Mouse (Mus musculus): Measurements from ENCODE around the gene Auts2. TPM values are rescaled to one million over a fixed set of nuclear protein-coding genes. Genes with fewer than 3 reads are reported as not detected.

Auts2 gene
- polyA plus RNA-seq, 1 experiment from 2014 or later: 80.6 TPM

GRCm38 (mm10) chr5:132438414-132438813, 104.7 kb downstream of the Auts2 start:
- no peak overlapping the region for H3K27ac ChIP-seq (replicated peaks)
- H3K27me3 ChIP-seq: no peaks in the 10 kb centered on the region
- no peak overlapping the region for H3K4me2 ChIP-seq (replicated peaks)
- WGBS: 42% methylated on average over 4 of the region's 4 CpGs
- peaks cover 45% of the 10 kb centered on the region for H3K4me1 ChIP-seq
- H3K9me3 ChIP-seq: no peaks in the 10 kb centered on the region
- ATAC-seq (ENCODE audit: low FRiP score, low read depth): no peak
- no peaks in the 10 kb centered on the region for H3K36me3 ChIP-seq
- no peak overlapping the region for H3K4me3 ChIP-seq
- no peak overlapping the region for H3K9ac ChIP-seq (replicated peaks)

DNA sequence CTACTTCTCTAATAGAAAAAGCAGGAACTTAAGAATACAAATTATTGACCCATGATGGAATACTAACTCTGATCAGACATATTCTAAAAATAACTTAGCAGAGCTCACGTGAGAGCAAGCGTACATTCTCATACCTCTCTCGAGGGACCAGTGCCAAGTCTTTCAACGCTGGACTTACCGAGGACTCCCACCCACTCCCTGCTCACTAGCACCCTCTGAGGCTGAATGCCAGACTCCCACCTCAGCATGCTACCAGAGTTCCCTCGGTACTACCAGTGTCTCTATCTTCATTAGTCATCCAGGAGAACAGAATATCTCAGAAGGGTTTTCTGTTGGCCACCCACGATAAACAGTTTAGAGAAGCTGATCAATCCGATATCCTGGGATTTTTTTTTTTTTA, 105.2 kb downstream of the Auts2 start:
- peaks cover 43% of the 10 kb centered on the region for H3K4me1 ChIP-seq
- WGBS: 70% methylated on average over 8 of the region's 8 CpGs

GRCm38 (mm10) chr5:132437478-132437877, 105.7 kb downstream of the Auts2 start:
- H3K9me3 ChIP-seq: no peaks in the 10 kb centered on the region
- ATAC-seq (ENCODE audit: low FRiP score, low read depth): no peak
- H3K4me1 ChIP-seq: peaks cover 38% of the 10 kb centered on the region
- H3K27ac ChIP-seq (replicated peaks): no peak overlapping the region
- H3K9ac ChIP-seq (replicated peaks): no peak overlapping the region
- H3K27me3 ChIP-seq: no peaks in the 10 kb centered on the region
- H3K4me2 ChIP-seq (replicated peaks): no peak overlapping the region
- WGBS: 94% methylated on average over 8 of the region's 8 CpGs
- no peaks in the 10 kb centered on the region for H3K36me3 ChIP-seq
- H3K4me3 ChIP-seq: no peak overlapping the region

More for the DNA sequence above, 105.2 kb downstream of the Auts2 start:
- no peak overlapping the region for H3K27ac ChIP-seq (replicated peaks)
- no peak overlapping the region for H3K9ac ChIP-seq (replicated peaks)
- no peak overlapping the region for H3K4me2 ChIP-seq (replicated peaks)
- no peak overlapping the region for H3K4me3 ChIP-seq
- no peaks in the 10 kb centered on the region for H3K9me3 ChIP-seq
- H3K27me3 ChIP-seq: no peaks in the 10 kb centered on the region
- no peak for ATAC-seq (ENCODE audit: low FRiP score, low read depth)
- no peaks in the 10 kb centered on the region for H3K36me3 ChIP-seq

DNA sequence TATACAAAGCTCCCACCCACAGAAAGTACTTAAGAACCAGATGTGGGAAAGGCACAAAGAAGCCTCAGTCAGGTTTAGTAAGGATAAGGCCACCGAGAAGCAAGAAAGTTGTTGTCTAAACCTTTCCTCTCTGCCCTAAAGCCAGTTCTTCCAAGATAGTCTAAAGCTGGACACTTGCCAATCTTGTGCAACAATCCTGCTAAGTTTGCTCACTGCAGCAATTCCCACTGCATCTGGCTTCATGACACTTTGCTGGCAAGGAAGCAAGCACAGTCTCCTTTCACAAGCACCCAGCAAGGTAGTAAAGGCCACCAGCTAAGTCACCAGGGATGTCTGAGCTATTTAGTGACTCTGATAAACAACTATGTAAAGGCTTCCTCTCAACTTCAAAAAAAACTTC, 106.2 kb downstream of the Auts2 start:
- no peaks in the 10 kb centered on the region for H3K36me3 ChIP-seq
- H3K4me2 ChIP-seq (replicated peaks): no peak overlapping the region
- H3K27ac ChIP-seq (replicated peaks): no peak overlapping the region
- no peaks in the 10 kb centered on the region for H3K9me3 ChIP-seq
- WGBS: 91% methylated on average over 1 of the region's 1 CpGs
- no peaks in the 10 kb centered on the region for H3K27me3 ChIP-seq
- no peak overlapping the region for H3K9ac ChIP-seq (replicated peaks)
- H3K4me3 ChIP-seq: no peak overlapping the region
- H3K4me1 ChIP-seq: peaks cover 36% of the 10 kb centered on the region
- no peak for ATAC-seq (ENCODE audit: low FRiP score, low read depth)

DNA sequence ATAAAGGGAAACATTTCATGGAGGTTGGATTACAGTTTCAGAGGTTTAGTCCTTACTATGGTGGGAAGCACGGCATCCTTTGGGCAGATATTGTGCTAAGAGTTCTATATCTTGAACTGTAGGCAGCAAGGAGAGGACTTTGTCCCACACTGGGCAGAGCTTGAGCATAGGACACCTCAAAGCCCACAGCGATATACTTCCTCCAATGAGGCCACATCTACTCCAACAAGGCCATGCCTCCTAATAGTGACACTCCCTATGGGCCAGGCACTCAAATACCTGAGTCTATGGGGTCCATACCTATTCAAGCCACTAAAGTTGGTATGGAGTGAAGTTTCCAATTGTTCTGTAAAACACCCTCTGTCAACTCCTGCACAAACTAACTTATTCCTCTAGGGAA, 106.7 kb downstream of the Auts2 start:
- 100% methylated on average over 2 of the region's 2 CpGs for WGBS
- Histone ChIP-seq H3K9me3 (no peaks in the 10 kb centered on the region), H3K4me3 (no peak overlapping the region), H3K27ac (replicated peaks) (no peak overlapping the region), H3K4me1 (peaks cover 36% of the 10 kb centered on the region), H3K27me3 (no peaks in the 10 kb centered on the region), H3K36me3 (no peaks in the 10 kb centered on the region), H3K4me2 (replicated peaks) (no peak overlapping the region), H3K9ac (replicated peaks) (no peak overlapping the region)
- ATAC-seq (ENCODE audit: low FRiP score, low read depth): no peak

GRCm38 (mm10) chr5:132435401-132435800, 107.7 kb downstream of the Auts2 start:
- H3K4me3 ChIP-seq: no peak overlapping the region
- H3K27me3 ChIP-seq: no peaks in the 10 kb centered on the region
- ATAC-seq (ENCODE audit: low FRiP score, low read depth): no peak
- WGBS: 55% methylated on average over 5 of the region's 5 CpGs
- H3K9me3 ChIP-seq: no peaks in the 10 kb centered on the region
- no peak overlapping the region for H3K9ac ChIP-seq (replicated peaks)
- H3K4me1 ChIP-seq: peaks cover 32% of the 10 kb centered on the region
- H3K27ac ChIP-seq (replicated peaks): no peak overlapping the region
- no peaks in the 10 kb centered on the region for H3K36me3 ChIP-seq
- H3K4me2 ChIP-seq (replicated peaks): no peak overlapping the region

DNA sequence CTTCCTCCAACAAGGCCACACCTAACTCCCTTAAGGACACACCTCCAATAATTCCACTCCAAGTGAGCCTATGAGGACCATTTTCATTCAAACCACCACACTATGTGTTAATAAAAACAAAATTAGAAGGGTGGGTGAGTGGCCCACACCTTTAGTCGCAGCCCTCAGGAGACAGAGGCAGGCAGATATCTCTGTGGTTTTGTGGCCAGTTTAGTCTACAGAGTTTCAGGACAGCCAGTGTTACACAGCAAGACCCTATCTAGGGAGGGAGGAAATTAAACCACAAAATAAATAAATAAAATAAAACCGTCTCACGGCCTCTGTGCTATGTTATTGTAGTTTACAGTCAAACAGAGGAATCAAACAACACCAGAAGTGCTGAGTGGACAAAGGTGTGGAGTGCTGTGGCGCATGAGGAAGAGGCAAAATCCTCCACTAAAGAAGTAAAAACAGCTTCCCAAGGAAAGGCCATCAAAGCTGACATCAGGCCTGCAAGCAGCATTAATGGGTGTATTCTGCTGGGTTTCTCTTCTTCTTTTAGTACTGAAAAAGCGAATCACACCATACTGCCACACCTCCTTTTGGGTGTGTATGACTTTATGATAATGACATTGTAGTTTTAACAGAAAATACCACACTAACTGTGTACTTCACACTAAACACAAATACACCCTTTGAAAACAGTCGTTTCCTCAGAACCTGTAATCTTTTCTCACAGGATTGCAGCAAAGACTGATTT, 109.6 kb downstream of the Auts2 start:
- Histone ChIP-seq H3K4me1 (peaks cover 31% of the 10 kb centered on the region), H3K9ac (replicated peaks) (no peak overlapping the region), H3K4me3 (no peak overlapping the region), H3K36me3 (no peaks in the 10 kb centered on the region), H3K27me3 (no peaks in the 10 kb centered on the region), H3K4me2 (replicated peaks) (no peak overlapping the region), H3K27ac (replicated peaks) (no peak overlapping the region), H3K9me3 (no peaks in the 10 kb centered on the region)
- 82% methylated on average over 6 of the region's 6 CpGs for WGBS
- ATAC-seq (ENCODE audit: low FRiP score, low read depth): no peak

- peaks cover 10% of the 10 kb centered on the region for H3K4me1 ChIP-seq
- no peak for ATAC-seq (ENCODE audit: low FRiP score, low read depth)
- H3K9ac ChIP-seq (replicated peaks): no peak overlapping the region
- H3K27me3 ChIP-seq: no peaks in the 10 kb centered on the region
- H3K9me3 ChIP-seq: no peaks in the 10 kb centered on the region
- H3K36me3 ChIP-seq: no peaks in the 10 kb centered on the region
- no peak overlapping the region for H3K27ac ChIP-seq (replicated peaks)
- no peak overlapping the region for H3K4me3 ChIP-seq
- WGBS: 60% methylated on average over 3 of the region's 3 CpGs
- no peak overlapping the region for H3K4me2 ChIP-seq (replicated peaks)
These were observed 113.8 kb downstream of the Auts2 start for GRCm38 (mm10) chr5:132429363-132429762.

DNA sequence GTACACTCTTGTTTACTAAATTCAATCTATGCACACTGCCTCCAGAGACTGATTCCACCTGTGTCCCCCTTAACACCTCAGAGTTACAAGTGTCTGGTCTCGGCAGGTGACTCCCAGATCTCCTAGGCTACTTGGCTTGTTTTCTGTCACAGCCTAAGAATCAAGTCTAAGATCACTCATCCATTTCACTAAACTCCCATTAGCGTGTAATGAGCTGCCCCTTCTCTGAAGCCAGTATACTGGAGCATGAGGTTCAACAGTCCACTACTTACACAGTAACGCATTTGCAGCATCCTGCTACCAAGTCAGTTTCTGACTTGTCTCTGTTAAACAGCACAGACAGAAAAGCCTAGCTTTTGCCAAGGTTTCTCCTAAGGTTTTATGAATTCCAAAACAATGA, 116.8 kb downstream of the Auts2 start:
- H3K36me3 ChIP-seq: no peaks in the 10 kb centered on the region
- H3K9me3 ChIP-seq: no peaks in the 10 kb centered on the region
- no peak overlapping the region for H3K9ac ChIP-seq (replicated peaks)
- H3K4me3 ChIP-seq: no peak overlapping the region
- peaks cover 5% of the 10 kb centered on the region for H3K4me1 ChIP-seq
- 69% methylated on average over 3 of the region's 3 CpGs for WGBS
- no peaks in the 10 kb centered on the region for H3K27me3 ChIP-seq
- H3K4me2 ChIP-seq (replicated peaks): no peak overlapping the region
- no peak for ATAC-seq (ENCODE audit: low FRiP score, low read depth)
- H3K27ac ChIP-seq (replicated peaks): no peak overlapping the region

- ATAC-seq (ENCODE audit: low FRiP score, low read depth): no peak
- H3K9me3 ChIP-seq: no peaks in the 10 kb centered on the region
- WGBS: 93% methylated on average over 6 of the region's 6 CpGs
- no peaks in the 10 kb centered on the region for H3K27me3 ChIP-seq
- no peak overlapping the region for H3K4me3 ChIP-seq
- no peaks in the 10 kb centered on the region for H3K36me3 ChIP-seq
- peaks cover 5% of the 10 kb centered on the region for H3K4me1 ChIP-seq
- no peak overlapping the region for H3K9ac ChIP-seq (replicated peaks)
- no peak overlapping the region for H3K27ac ChIP-seq (replicated peaks)
- no peak overlapping the region for H3K4me2 ChIP-seq (replicated peaks)
These were observed 117.3 kb downstream of the Auts2 start for GRCm38 (mm10) chr5:132425792-132426309.

GRCm38 (mm10) chr5:132410338-132410852, 132.7 kb downstream of the Auts2 start:
- Histone ChIP-seq H3K4me2 (replicated peaks) (peak overlapping the region; percentile 18; the same call in 1 of the 2 replicates), H3K9ac (replicated peaks) (no peak overlapping the region), H3K9me3 (no peaks in the 10 kb centered on the region), H3K36me3 (no peaks in the 10 kb centered on the region), H3K4me3 (no peak overlapping the region), H3K27ac (replicated peaks) (peak overlapping the region; percentile 74), H3K4me1 (peaks cover 29% of the 10 kb centered on the region), H3K27me3 (no peaks in the 10 kb centered on the region)
- 30% methylated on average over 4 of the region's 4 CpGs for WGBS
- ATAC-seq (ENCODE audit: low FRiP score, low read depth): peak; percentile 70; the same call in 1 of the 2 replicates

DNA sequence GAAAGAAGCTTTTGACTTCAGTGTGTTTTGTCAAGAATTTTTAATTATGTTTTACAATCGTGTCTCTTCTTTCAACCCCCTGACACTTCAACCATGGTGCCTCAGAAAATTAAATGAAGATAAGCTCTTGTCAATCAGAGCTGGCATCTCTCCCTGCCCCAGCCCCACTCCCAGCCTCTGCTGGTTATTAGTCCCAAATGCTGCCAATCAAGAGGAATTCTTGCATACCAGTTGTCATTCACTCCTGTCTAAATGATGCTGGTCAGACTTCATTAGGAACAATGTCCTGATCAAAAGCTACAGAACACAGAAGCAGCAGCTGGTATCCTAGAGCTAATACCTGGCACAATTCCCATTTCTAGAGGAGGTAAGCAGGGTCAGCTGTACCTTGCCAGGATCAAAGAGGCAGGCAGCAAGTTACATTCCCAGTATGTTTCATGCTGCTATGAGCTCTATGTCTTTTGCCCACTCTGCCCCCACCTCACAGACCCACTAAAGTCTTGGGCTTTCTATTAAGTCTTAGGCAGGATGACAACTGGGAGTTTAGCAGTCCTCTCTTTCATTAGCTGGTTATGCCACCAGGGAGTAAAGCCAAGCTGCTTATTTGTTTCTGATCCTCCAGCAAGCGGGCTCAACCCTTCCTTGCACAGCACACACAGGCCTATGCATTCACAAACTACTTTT, 134.1 kb downstream of the Auts2 start:
- Histone ChIP-seq H3K4me1 (peaks cover 29% of the 10 kb centered on the region), H3K9ac (replicated peaks) (no peak overlapping the region), H3K9me3 (no peaks in the 10 kb centered on the region), H3K27me3 (no peaks in the 10 kb centered on the region), H3K36me3 (no peaks in the 10 kb centered on the region), H3K4me3 (no peak overlapping the region), H3K4me2 (replicated peaks) (no peak overlapping the region), H3K27ac (replicated peaks) (0 out of 2 replicates have a peak overlapping the region, but pooled peaks have one; percentile 43)
- ATAC-seq (ENCODE audit: low FRiP score, low read depth): peak; percentile 65; the same call in 1 of the 2 replicates
- WGBS: 21% methylated on average over 2 of the region's 2 CpGs
